8 mouse cellular contexts compared by ENCODE assay signal in the genomic region with DNA sequence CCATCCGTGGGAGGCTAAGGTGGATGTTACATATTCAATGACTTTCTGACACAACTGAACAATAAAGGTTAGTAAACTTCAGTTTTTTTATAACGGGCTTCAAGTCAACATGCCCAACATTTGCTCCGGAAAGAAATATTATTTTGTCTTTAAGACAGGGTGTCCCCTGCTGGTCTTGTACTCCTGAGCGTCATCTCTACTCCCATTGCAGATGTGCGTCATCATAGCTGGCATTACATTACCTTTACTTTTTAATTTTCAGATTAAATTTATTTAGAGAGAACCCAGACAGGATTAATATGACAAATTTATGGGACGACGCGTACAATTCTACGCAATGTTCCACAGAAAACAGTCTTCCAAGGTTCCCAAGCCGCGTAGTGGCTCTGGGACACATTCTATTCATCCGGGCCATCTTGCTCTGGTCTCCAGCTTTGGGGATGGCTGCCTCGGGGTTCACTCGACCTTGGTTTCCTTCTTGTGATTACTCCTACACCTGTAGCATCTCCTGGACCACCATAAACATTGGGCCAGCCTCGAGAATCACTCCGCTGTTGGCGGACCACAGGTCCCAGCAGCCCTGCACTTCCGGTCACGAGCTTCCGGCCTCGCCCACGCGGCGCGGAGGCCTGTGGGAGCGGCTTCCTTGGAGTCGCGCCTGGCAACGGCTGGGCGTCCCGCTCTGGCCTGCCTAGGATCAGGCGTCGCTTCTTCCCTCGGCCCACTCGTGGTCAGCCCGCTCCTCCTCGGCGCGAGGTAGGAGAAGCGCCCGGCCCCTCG. TPM values are rescaled to one million over a fixed set of nuclear protein-coding genes. Genes with fewer than 3 reads are reported as not detected.
DNase-seq lines count a peak whose midpoint lies in the region; ATAC-seq lines count a peak whose summit lies in the region.

A gene (plus strand): TSS at position 631 of the 780 bp plus-strand sequence.

- no peaks in the 10 kb centered on the region for H3K36me3 ChIP-seq in heart, embryonic 13.5 days
- H3K36me3 ChIP-seq in liver, embryonic 12.5 days: no peaks in the 10 kb centered on the region
- no peaks in the 10 kb centered on the region for H3K36me3 ChIP-seq in stomach, embryonic 15.5 days

- H3K4me2 ChIP-seq in heart, embryonic 13.5 days: peak within 1 kb of the TSS; percentile 73
- H3K4me2 ChIP-seq in liver, embryonic 12.5 days: peak within 1 kb of the TSS; percentile 87
- H3K4me2 ChIP-seq in stomach, embryonic 15.5 days: peak within 1 kb of the TSS; percentile 73

- no peaks in the 10 kb centered on the region for H3K9me3 ChIP-seq in heart, embryonic 13.5 days
- no peaks in the 10 kb centered on the region for H3K9me3 ChIP-seq in liver, embryonic 12.5 days (replicated peaks)
- no peaks in the 10 kb centered on the region for H3K9me3 ChIP-seq in stomach, embryonic 15.5 days

- H3K4me1 ChIP-seq in brown adipose tissue, adult 24 weeks (ENCODE audit: control insufficient read depth, insufficient read depth, insufficient read length, low read length): no peaks in the 10 kb centered on the region
- peaks cover 3% of the 10 kb centered on the region; the same call in 1 of the 2 replicates for H3K4me1 ChIP-seq in heart, embryonic 13.5 days
- peaks cover 7% of the 10 kb centered on the region; the same call in 1 of the 2 replicates for H3K4me1 ChIP-seq in liver, embryonic 12.5 days
- no peaks in the 10 kb centered on the region for H3K4me1 ChIP-seq in stomach, embryonic 15.5 days

- ATAC-seq in heart, embryonic 13.5 days (ENCODE audit: extremely low read depth, insufficient number of reproducible peaks, low FRiP score, low TSS enrichment): peak; percentile 94
- ATAC-seq in liver, embryonic 12.5 days: peak; percentile 98
- ATAC-seq in stomach, embryonic 15.5 days (ENCODE audit: insufficient read depth, low FRiP score, low read depth): peak; percentile 98

- peaks cover 16% of the 10 kb centered on the region for H3K27me3 ChIP-seq in heart, embryonic 13.5 days (replicated peaks)
- H3K27me3 ChIP-seq in liver, embryonic 12.5 days (replicated peaks): no peaks in the 10 kb centered on the region; the same call in 1 of the 2 replicates
- H3K27me3 ChIP-seq in stomach, embryonic 15.5 days (replicated peaks): no peaks in the 10 kb centered on the region

- H3K27ac ChIP-seq in brown adipose tissue, adult 24 weeks (replicated peaks; ENCODE audit: low read depth, low read length): peak within 1 kb of the TSS; percentile 81
- no peak within 1 kb of the TSS for H3K27ac ChIP-seq in heart, embryonic 13.5 days (replicated peaks)
- no peak within 1 kb of the TSS for H3K27ac ChIP-seq in liver, embryonic 12.5 days
- H3K27ac ChIP-seq in stomach, embryonic 15.5 days: peak within 1 kb of the TSS; percentile 57

- H3K9ac ChIP-seq in heart, embryonic 13.5 days: peak within 1 kb of the TSS; percentile 83
- peak within 1 kb of the TSS; percentile 72 for H3K9ac ChIP-seq in liver, embryonic 12.5 days
- peak within 1 kb of the TSS; percentile 93 for H3K9ac ChIP-seq in stomach, embryonic 15.5 days

- WGBS in heart, embryonic 13.5 days: 4% methylated on average over 41 of the region's 42 CpGs
- 4% methylated on average over 40 of the region's 42 CpGs for WGBS in liver, embryonic 12.5 days (ENCODE audit: insufficient replicate concordance)
- 4% methylated on average over 33 of the region's 42 CpGs for WGBS in stomach, embryonic 15.5 days

- peak; percentile 86 for DNase-seq in CD4-positive helper T cell, adult 2 months (ENCODE audit: low read depth, low spot score)
- peak; percentile 8 for DNase-seq in fat pad, adult 2 months (ENCODE audit: extremely low read depth, low read depth, low spot score)
- peak; percentile 96 for DNase-seq in kidney, postnatal 10 days
- peak; percentile 71 to 83 for DNase-seq in natural killer cell, adult 2 months (ENCODE audit: low spot score in 2 of 2)

- peak within 1 kb of the TSS; percentile 97 for H3K4me3 ChIP-seq in brown adipose tissue, adult 24 weeks (ENCODE audit: insufficient read depth, low read depth, low read length)
- peak within 1 kb of the TSS; percentile 80 for H3K4me3 ChIP-seq in heart, embryonic 13.5 days
- peak within 1 kb of the TSS; percentile 69 for H3K4me3 ChIP-seq in liver, embryonic 12.5 days
- H3K4me3 ChIP-seq in stomach, embryonic 15.5 days (replicated peaks): peak within 1 kb of the TSS; percentile 97

RNA-seq across cellular contexts. Expression of the gene that starts here (rescaled TPM):
- polyA plus RNA-seq in brown adipose tissue, adult 24 weeks (2012; ENCODE audit: insufficient read depth, insufficient read length, missing spikeins): 2.9 and 4.7 TPM in 2 replicates
- polyA plus RNA-seq in heart, embryonic 13.5 days (2015; fragmentation: Nextera tagmentation; extraction: Ambion mirVana): 5.3 and 6.1 TPM in 2 replicates
- polyA plus RNA-seq in liver, embryonic 12.5 days (2016; fragmentation: Nextera tagmentation; extraction: Ambion mirVana): 2.4 and 2.6 TPM in 2 replicates
- polyA plus RNA-seq in stomach, embryonic 15.5 days (2015; fragmentation: Nextera tagmentation; extraction: Ambion mirVana): 11.3 and 12.8 TPM in 2 replicates

Comparison
In these comparisons a context has a peak if more than half of its experiments do, and no peak if none do; other contexts are left out.
1. DNase-seq: peak in every context shown above with its lines; median percentile 96 in kidney, postnatal 10 days; 86 in CD4-positive helper T cell, adult 2 months; 77 in natural killer cell, adult 2 months; 8 in fat pad, adult 2 months.
2. H3K27ac ChIP-seq: peak in brown adipose tissue, adult 24 weeks (single experiment) and stomach, embryonic 15.5 days (single experiment); none in heart, embryonic 13.5 days (single experiment) and liver, embryonic 12.5 days (single experiment).
3. Peak in every context shown above with its lines, with median percentiles within 50 percentile points of each other: H3K4me3 ChIP-seq, ATAC-seq, H3K4me2 ChIP-seq and H3K9ac ChIP-seq.